Mouse (Mus musculus): ENCODE data around the gene Kat8.

Gene Kat8

DNA sequence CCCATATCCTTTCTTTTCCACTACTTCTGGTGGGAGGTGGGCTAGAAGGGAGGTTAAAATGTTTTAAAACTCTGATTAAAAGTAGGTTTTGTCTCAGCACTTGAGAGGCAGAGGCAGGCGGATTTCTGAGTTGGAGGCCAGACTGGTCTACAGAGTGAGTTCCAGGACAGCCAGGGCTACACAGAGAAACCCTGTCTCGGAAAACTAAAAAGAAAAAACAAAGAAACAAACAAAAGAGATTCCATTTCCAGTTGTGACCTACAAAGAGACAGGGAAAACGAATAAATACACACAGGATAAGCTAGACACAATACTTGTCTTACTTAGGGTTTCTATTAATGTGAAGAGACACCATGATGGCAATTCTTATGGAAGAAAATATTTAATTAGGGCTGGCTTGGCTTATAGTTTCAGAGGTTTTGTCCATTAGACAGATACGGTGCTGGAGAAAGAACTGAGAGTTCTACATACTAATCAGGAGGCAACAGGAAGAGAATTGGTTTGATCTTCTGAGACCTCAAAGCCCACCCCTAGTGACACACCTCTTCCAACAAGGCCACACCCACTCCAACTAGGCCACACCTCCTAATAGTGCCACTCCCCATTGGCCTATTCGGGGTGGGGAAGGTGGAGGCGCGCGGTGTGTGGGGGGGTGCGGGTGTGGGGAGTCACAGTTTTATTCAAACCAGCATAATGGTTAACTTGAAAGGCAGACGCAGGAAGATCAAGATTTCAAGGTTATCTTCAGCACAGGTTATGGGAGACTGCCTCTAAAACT, 13.9 kb upstream of the Kat8 start:
- no peak for DNase-seq

DNA sequence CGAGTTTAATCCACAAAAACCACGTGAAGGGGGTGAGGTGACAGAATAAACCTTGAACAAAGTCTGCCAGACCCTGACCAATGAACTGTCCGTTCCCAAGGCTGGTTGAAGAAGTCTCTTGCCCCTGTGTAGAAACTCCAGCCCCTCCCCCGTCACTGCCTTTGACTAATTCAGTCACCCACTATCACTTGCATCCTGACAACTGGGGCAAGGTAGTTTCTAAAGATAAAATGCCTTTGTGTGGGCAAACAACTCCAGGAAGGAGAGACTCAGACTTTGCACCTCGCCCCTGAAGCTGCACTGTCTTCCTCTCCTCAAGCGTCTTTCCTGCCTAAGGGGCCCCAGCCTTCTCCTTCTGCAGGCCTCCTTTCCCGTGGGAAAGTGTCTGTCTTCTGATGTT, 12.3 kb upstream of the Kat8 start:
- no peak for DNase-seq

- DNase-seq, result no peak
Measured at GRCm38 (mm10) chr7:127901772-127902171, 10.5 kb upstream of the Kat8 start.

DNA sequence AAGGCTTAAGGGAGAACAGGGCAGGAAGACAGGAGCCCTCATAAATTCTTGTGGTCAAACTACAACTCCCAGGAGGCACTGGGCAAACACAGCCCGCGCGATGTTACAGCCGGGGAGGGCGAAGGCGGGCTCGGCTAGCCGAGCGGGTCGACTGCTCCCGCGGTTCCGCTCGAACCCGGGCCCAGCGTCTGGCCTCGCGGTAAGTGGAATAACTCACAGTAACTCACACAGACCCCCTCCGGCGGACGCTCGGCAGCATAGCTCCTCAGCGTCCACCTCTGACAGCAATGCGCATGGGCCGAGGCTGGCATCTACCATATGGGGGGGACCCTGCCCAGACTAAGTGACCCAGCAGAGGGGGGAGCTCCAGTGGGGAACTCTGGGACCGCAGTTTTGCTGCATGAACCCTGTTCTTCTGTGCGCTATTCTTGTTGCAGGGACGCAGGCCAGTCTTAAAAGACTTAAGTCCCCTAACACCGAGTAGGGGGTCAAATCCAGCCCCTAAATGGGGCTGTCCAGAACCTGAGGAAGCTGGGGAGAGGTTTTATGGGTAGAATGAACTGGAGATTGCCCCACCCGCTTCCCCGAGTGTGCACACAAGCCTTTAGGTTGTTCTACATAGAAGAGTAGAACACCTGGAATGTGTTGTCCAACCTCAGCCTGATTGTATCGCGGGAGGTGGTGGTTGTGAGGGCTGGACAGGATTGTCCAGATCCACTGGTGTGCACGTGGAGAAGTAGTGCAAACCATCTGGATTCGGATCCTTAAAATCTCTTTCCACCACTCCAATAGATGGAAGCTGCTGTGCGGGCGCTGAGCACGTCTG, 8.1 kb upstream of the Kat8 start, which contains the start of gene Bckdk:
TSS of gene Bckdk (plus strand) at position 112 of the 826 bp plus-strand sequence.
- DNase-seq, result peak; percentile 73

GRCm38 (mm10) chr7:127907939-127908338, 4.4 kb upstream of the Kat8 start:
- DNase-seq, result no peak

GRCm38 (mm10) chr7:127908656-127909055, 3.7 kb upstream of the Kat8 start:
- DNase-seq, result no peak

DNA sequence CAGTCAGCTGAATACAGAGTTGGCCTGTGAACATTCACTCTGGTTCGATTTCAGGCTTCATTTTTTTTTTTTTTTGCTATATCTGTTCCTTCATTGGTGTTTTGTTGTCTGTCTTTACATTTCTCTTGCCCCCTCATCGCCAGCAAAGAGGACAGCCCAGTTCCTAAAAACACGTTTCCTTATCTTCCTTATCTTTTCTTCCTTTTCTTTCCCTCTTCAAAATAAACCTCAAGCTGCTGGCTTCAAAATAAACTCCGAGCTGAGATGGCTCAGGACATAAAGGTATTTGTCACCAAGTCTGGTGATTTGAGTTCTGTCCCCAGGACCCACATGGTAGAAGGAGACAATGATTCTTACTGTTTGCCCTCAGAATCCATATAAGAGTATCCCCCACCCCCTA, 622 bp downstream of the Kat8 start:
- no peak for DNase-seq

GRCm38 (mm10) chr7:127915293-127915692, 3.0 kb downstream of the Kat8 start:
- no peak for DNase-seq

- DNase-seq, result no peak
Measured at GRCm38 (mm10) chr7:127918203-127918602, 5.9 kb downstream of the Kat8 start.

DNA sequence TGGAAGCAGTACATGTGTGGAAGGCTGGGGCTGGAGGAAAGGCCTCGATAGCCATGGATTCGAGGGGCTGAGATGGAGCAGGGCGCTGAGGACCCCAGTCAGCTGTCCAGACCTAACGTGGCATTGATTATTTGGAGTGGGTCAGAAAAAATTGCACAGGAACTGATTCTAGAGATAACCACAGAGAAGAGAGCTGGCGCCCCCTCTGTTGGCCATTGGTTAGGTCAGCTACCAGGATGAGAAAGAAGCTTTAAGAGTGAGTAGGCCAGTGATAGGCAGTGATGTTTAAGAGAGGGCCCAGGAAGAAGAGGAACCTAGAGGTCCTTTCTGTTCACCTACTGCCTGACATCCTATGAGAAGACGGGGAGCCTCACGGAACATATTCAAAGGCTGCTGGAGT, 7.0 kb downstream of the Kat8 start:
- DNase-seq, result no peak

GRCm38 (mm10) chr7:127921516-127921915, 9.2 kb downstream of the Kat8 start:
- DNase-seq, result no peak

- no peak for DNase-seq
Measured at GRCm38 (mm10) chr7:127922451-127923275, 10.3 kb downstream of the Kat8 start.

- DNase-seq, result no peak
Measured at GRCm38 (mm10) chr7:127923714-127924113, 11.4 kb downstream of the Kat8 start.

GRCm38 (mm10) chr7:127925252-127925651, 12.9 kb downstream of the Kat8 start:
- DNase-seq, result no peak

DNA sequence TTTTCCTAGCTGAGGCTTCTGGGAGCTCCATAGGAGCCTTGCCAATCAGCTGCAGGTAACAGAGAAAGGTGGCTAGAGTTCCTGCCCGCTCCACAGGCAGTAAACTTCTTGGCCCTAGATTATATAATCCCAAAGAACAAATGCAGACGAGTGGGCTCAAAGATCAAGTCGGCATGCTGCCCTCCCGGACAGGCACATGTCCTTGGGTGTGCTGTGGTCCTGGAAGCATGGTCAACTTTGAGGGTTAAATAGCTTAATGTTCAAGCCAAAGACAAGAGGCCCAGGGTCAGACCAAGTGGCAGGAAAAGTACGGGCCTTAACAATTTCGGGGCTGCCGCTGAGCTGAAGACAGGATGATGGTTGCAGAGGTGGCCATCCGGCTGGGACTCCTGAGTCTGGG, 13.8 kb downstream of the Kat8 start:
- DNase-seq, result no peak

DNA sequence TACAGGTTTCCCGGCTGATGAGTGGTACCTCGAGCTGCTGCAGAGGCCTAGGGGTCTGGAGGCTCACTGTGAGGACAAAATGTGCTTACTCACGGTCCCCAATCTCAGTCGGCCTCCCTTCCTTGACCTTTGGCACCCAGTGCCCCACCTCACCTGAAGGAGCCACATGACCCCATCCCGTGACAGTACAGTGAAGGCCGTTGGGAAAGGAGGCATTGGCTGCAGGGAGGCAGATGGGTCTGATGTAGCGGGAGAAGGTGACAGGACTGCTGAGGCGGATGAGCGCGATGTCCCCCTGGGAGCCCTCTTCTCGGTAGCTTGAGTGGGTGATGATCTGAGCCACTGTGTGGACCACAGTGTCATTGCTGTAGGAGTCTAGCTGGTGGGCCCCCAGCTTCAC, 14.5 kb downstream of the Kat8 start:
- DNase-seq, result no peak

DNA sequence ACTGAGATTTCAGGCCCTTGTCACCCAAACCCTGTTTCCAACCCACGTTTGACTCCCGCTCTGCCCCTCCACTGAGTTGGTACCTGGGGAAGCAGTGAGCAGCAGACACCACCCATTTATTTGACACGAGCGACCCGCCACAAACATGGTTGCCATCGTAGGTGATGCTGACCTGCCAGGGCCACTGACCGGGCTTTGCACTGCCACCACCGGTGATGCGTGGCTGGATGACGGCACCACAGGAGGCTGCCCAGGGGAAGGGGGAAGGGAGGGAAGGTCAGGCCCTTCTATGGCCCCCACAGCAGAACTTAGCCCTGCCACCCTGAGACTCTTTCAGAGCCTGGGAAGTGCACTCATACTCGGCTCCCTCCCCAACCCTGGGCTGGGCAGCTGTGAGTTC, 15.4 kb downstream of the Kat8 start:
- DNase-seq, result no peak

DNA sequence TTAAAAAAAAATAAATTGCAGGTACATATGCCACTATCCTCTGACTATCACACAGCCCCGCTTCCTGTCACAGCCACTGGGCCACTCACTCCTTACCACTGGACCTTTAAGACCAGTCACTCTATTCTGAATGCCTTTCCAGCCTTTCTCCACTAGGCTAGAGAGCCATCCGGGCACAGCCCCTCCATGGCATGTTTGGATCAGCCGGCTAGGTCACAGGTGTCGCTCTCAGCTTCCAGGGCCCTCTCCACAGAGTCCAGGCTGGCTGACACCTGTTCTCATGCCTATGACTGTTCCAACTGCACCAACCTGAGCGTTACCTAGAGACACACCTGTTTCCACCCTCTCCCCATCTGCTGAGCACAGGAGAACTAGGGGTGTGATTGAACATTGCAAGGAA, 16.3 kb downstream of the Kat8 start:
- no peak for DNase-seq

DNA sequence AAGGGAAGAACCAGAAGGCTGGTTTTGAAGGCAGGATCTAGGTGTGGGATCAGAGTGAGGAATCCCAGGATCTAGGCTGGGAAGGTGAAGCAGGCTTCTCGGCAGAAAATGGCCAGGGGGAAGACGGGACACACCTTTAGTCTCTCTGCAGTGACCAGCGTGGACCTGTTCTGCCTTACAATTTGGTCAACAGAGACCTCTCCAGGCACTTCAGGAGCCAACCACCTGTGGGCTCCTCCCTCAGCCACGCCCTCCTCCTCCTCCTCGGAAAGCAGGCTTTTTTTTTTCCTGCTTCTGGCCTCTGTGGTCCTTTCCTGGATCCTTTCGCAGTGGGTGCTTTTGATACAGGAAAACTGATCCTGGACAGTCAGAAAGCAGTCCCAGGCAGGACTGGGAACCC, 17.6 kb downstream of the Kat8 start, which contains the start of gene Prss8:
TSS of gene Prss8 (minus strand) at position 182 of the 400 bp plus-strand sequence.
- no peak for DNase-seq

DNA sequence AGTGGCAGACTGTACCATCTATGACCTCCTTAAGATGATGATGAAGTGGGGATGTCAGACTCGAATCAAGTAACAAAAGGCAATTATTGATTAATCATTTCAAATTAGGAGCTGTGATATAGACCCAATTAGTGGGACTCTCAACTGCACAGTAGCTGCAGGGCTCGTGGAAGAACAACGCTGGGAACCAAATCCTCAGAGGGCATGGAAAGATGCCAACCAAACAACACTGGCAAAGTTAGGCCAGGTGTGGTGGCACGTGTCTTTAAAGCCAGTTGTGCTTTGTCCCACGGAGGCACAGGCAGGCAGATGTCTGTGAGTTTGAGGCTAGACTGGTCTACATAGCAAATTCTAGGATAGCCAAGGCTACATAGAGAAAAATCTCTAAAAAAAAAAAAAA, 18.3 kb downstream of the Kat8 start:
- no peak for DNase-seq

DNA sequence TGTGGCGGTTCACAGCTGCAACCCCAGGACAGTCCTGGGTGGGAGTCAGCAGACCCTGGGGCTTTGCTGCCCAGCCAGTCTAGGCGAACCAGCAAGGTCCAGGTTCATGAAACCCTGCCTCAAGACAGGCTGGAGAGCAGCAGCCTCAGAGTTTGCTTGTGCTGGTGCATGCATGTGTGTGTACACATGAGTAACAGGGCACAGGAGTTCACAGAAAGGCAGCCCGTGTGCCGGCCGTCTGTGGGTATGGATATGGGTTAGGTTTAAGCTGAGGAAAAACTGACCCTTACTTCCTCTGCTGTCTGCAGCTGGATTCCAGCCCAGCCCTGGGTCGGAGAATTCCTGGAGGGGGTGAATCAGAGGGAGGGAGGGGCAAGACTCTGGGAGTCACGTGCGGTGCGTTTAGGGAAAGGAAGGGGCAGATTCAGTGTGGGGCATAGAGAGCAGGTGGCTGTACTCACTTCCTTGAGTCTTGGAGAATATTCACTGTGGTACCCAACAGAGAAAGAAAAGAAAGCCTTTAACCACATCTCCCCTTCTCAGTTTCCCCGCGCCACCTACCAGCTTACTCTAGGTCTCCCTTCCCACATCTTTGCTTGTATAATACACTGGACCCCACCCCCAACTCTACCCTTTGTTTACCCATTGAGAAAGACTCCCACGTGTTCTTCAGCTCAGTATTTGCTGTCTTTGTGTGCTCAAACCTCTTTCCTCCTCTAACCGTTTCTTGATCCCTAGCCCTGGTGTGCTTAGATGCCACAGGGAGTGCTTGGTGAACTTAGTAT, 19.2 kb downstream of the Kat8 start:
- DNase-seq, result no peak

DNA sequence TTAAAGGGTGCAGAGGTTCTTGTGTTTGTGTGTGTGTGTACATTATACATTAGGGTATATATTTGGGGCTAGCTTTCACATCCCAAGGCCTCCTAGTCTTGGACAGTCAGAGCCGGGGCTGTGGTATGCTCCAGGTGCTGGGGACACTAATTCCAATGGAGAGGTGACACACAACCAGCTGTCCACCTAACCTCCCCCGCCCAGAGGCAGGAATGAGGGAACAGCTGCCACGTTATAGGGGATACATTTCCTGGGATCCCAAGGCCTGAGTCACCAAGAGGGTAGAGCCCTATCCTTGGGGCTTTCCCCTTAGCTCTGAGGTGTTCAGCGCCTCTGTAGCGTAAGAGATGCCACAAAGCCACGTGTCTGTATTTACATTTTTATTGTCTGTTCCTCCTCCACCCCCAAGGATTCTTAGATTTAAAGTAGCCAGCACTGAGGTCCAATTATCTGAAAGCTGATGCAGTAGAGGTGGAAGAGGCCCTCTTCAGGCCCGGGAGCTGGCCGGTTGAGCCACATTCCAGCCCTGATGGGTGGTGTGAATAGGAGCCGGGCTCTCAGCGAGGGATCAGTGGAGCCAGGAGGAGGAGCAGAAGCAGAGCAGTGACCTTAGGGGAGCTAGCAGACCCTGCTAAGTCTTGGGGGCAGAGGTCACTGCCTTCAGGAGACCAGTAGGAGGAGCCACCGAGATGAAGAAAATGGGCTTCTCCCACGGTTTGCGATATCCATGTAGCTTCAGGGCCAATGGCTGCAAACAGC, 20.1 kb downstream of the Kat8 start:
- DNase-seq, result no peak
